Mouse (Mus musculus) thymus, adult 18-20 months (tissue): ENCODE measurements around the gene Olfr1152.

ENCODE experiments used
- DNase-seq, 2 experiments: peaks; one replicate each; pipeline ENCODE4 v3.0.0; 2022; ENCODE audit warnings: mixed read lengths in 2 of 2

Gene Olfr1152

DNA sequence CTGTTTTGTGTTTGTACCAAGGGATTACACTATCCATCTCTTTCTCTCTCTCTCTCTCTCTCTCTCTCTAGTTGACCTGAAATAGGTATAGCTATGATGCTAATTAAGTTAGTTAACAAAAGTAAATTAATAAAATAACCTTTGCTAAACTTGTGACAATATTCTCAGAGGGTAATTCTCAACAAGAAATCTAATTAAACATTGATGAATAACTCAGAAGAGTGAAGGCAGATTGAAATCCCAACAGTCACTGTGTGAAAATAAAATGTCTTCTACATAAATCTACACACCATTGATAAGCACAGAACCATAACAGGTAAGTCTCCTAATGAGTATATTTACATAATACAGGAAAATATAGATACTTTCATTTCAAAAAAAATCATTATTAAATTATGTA, at the start of gene Olfr1152:
Gene Olfr1152, plus strand, starts transcription at position 301 of the 400 bp plus-strand sequence.
- DNase-seq, result no peak

GRCm38 (mm10) chr2:87830233-87830632, 36.1 kb upstream of the Olfr1152 start, which contains the start of gene Olfr1148:
TSS of gene Olfr1148 (plus strand) at chr2:87830533.
- no peak for DNase-seq

GRCm38 (mm10) chr2:87843693-87844092, 22.6 kb upstream of the Olfr1152 start, which contains the start of gene Olfr1150-ps1:
TSS of gene Olfr1150-ps1 (plus strand) at chr2:87843993.
- no peak for DNase-seq

DNA sequence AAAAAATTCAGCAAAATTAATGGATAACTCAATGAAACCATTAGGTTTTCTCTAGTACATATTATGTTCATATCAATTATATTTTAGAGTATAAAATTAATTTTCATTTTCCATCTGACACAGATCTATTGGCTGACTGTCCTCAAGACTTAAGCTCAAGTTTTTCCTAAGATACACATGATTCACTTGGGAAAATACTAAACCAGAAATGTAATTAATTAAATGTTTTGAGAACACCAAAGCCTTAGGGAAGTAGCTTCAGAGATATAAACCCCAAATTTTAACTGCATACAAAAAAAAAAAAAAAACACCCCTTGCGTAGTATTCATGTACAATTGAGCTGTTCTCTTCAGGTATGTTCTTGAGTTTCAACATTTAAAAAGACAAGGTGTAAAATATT, 10.7 kb upstream of the Olfr1152 start, which contains the start of gene Olfr1151:
Gene Olfr1151, plus strand, starts transcription at position 301 of the 400 bp plus-strand sequence.
- DNase-seq, result no peak

DNA sequence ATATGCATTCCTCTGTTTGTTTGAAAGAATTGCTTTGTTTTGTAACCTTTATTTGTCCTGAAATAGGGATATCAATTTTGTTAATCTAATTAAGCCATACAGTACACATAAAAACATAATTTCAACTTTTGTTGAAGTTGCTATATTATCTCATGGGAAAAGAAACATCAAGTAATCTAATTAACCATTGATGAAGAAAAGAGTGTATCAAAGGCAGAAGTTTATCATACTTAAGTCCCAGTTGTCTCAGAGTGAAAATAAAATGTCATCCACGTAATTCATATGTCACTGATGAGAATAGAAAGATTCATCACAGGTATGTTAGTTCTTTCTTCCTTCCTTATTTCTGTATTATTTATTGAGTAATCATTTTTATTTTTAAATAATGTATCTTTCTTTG, 28.4 kb downstream of the Olfr1152 start, which contains the start of gene Olfr1153:
Gene Olfr1153, plus strand, starts transcription at position 301 of the 400 bp plus-strand sequence.
- DNase-seq, result no peak

DNA sequence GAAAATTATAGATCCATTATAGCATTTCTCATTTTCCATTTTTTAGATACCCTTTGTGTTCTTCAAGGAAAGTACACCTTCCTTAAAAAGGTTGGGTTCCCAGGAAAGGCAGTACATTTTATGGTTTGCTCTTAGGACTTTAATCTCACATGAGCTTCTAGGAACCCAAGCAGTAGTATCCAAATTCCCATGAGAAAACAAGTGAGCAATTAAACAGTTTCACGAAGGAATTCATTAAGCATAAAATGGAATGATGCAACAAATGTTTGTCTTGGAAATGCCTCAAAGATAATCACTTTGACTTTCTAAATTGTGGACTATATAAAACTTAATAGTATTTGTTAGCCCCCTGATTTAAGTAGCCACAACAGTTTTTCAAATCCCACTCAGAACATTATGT, 38.8 kb downstream of the Olfr1152 start, which contains the start of gene Olfr1154:
Gene Olfr1154, minus strand, starts transcription at position 101 of the 400 bp plus-strand sequence.
- DNase-seq, result no peak
